Mouse (Mus musculus) megakaryocyte, embryonic 14.5 days (primary cell): ENCODE results near the gene Prkce. TPM values are rescaled to one million over a fixed set of nuclear protein-coding genes. Genes with fewer than 3 reads are reported as not detected.
A peak's percentile ranks its signal among the peaks of the same experiment; 100 is the strongest.

Experiments used
- H3K27me3 ChIP-seq: replicated peaks from 2 replicates; pipeline ENCODE3; 2012; ENCODE audit warnings: inconsistent platforms
- H3K36me3 ChIP-seq: replicated peaks from 2 replicates; pipeline ENCODE3; 2012; ENCODE audit warnings: low read length, inconsistent platforms, mixed read lengths
- H3K4me1 ChIP-seq: 2 replicates; pipeline ENCODE4 v1.6.1; 2012; ENCODE audit warnings: inconsistent platforms
- H3K4me3 ChIP-seq: replicated peaks from 2 replicates; pipeline ENCODE3; 2012; ENCODE audit warnings: moderate library complexity, mild to moderate bottlenecking, inconsistent platforms
- H3K9me3 ChIP-seq: 2 replicates; pipeline ENCODE4 v1.6.1; 2012; ENCODE audit warnings: inconsistent platforms
- FLI1 ChIP-seq: IDR thresholded peaks from 2 replicates; pipeline ENCODE4 v1.6.1; 2012; ENCODE audit warnings: low read length, inconsistent platforms, mixed read lengths
- GATA1 ChIP-seq: IDR thresholded peaks from 3 replicates; pipeline ENCODE4 v1.6.1; 2012; ENCODE audit warnings: mixed read lengths, low read length, inconsistent platforms, borderline replicate concordance
- polyA plus RNA-seq: library from polyadenylated mRNA; stranded (reverse); fragments of >175 nt; gene quantifications from 2 replicates; pipeline ENCODE4 v1.2.3, GENCODE M21; 2012; ENCODE audit warnings: low replicate concordance; ENCODE audit not compliant: insufficient read depth

Gene Prkce
- polyA plus RNA-seq, 1 experiment, result 7.3 TPM

DNA sequence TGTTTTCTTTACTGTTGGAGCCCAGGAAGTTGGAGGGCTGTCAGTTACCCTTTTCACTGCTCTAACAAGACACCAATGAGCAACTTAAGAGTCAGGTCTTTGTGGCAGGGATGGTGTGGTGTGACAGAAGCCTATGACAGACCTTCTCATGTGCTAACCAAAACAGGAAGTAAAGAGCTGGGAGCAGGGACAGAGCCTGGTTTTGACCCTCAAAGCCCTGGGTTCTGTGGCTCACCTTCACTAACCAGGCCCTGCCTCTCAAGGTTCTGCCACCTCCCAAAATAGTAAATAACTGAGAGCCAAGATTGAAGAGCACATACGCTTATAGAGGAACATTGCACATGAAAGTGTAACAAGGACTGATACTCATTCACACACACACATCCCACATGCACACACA, 268.0 kb downstream of the Prkce start:
- H3K36me3 ChIP-seq, result peaks cover 7% of the 10 kb centered on the region
- TF ChIP-seq GATA1, result no peak
- TF ChIP-seq FLI1, result no peak
- peaks cover 22% of the 10 kb centered on the region for H3K9me3 ChIP-seq
- H3K4me3 ChIP-seq, result no peak overlapping the region
- H3K27me3 ChIP-seq, result no peaks in the 10 kb centered on the region
- H3K4me1 ChIP-seq, result peaks cover 59% of the 10 kb centered on the region

DNA sequence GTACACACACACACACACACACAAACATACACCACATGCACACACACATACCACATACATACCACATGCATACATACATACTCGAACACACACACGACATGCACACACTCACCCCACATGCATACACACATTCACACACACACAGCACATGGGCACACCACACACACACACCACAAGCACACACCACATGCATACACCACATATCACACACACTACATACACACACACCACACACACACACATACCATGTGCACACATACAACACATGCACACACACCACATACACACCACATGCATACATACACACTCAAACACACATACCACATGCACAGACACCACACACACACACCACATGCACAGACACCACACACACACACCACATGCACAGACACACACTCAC, 268.4 kb downstream of the Prkce start:
- Histone ChIP-seq H3K4me3 (peak overlapping the region; percentile 72), H3K4me1 (peaks cover 56% of the 10 kb centered on the region), H3K27me3 (no peaks in the 10 kb centered on the region), H3K9me3 (peaks cover 18% of the 10 kb centered on the region), H3K36me3 (peaks cover 7% of the 10 kb centered on the region)
- TF ChIP-seq GATA1 (no peak), FLI1 (no peak)

DNA sequence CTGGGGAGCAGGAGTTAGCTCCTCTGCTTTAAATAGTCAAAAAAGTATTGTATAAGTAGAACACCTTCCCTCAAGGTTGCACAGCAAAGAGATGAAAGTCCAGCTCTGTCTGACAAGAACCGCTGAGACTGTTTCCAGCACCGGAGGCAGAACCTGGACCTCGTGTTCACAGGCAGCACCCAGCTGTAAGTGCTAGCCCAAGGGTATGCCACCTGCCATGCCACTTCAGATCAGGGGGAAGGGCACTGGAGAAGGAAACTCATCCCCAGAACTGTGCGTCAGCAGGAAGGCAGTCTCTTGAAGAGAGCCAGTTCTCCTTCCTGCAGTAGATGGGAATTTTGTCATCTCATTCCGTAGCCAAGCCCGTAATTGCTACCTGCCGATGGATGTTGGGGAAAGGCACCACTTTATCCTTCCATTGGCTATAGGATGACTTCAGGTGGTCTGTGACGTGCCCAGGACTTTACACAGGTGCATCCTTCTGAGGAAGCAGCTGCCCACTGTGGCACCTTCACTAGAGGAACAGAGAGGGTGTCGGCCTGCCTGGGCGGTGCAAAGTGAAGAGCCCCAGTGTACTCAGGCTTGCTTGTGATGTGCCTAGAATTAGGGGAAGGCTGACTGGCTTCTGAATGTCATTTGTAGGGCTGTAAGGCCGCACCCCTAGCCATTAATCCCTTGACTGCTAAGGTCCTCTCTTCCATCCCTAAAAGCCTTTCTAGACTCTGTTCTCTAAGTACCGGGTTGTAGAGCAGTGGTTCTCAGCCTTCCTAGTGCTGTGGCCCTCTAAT, 269.2 kb downstream of the Prkce start:
- TF ChIP-seq GATA1 (no peak), FLI1 (no peak)
- peak overlapping the region; percentile 89 for H3K4me3 ChIP-seq
- H3K4me1 ChIP-seq, result peaks cover 56% of the 10 kb centered on the region
- H3K36me3 ChIP-seq, result peaks cover 7% of the 10 kb centered on the region
- peaks cover 16% of the 10 kb centered on the region for H3K9me3 ChIP-seq
- H3K27me3 ChIP-seq, result no peaks in the 10 kb centered on the region

DNA sequence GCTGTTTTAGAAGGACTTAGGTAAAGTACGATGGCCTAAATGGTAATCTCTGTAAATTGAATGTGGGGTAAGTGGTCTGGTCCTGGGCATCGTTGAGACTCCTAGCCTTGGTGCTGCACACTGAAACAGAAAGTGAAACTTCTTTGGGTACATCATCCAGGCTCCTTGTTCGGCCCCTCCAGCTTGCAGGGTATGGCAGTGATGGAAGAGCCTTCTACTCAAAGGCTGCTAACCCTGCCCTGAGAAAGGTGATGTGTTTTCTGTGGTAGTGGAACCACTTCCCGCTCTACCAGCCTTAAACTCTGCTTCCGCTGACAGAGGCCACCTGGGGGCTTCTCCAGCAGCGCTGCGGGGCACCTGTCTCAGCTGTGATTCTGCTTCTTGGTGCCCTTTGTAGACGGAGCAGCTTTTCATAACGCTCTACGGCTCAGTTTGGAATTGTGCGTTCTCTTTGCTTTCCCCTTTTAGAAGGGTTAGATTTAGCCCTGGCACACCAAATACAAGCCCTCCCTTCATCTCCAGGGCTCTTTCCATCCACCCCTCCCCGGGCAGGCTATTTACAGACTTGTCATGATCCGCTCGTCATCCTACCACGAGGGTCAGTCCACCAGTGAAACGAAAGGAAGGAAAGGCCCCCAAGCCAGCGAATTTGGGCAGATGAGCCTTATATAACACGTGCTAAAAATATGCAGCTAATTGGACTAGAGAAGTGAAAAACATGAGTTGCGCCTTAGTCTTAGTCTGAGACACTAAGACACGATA, 270.1 kb downstream of the Prkce start:
- Histone ChIP-seq H3K36me3 (peaks cover 5% of the 10 kb centered on the region), H3K27me3 (no peaks in the 10 kb centered on the region), H3K9me3 (peaks cover 6% of the 10 kb centered on the region), H3K4me1 (peaks cover 56% of the 10 kb centered on the region), H3K4me3 (peak overlapping the region; percentile 89)
- no peak for TF ChIP-seq GATA1
- TF ChIP-seq FLI1, result no peak

DNA sequence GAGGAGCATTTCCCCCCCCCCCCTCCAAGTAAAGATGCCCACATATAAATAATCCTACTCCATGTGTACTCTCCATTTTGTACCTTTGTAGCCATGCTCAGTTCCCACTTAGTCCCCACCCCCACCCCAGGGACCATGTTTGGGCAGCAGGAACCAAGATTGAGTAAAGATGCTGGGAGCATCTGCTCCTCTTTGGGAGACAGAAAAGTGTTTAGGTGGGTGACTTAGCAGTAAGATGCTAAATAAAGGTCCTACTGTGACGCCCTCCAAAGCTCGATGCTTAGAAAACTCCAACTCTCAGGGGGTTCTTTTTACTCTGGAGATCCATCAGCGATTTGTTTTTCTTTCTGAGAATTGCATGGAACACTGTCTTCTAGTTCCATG, 270.7 kb downstream of the Prkce start:
- H3K27me3 ChIP-seq, result no peaks in the 10 kb centered on the region
- peaks cover 55% of the 10 kb centered on the region for H3K4me1 ChIP-seq
- no peak overlapping the region for H3K4me3 ChIP-seq
- TF ChIP-seq GATA1 (no peak), FLI1 (no peak)
- peaks cover 2% of the 10 kb centered on the region for H3K36me3 ChIP-seq
- H3K9me3 ChIP-seq, result peaks cover under 1% of the 10 kb centered on the region; the same call in 1 of the 2 replicates

DNA sequence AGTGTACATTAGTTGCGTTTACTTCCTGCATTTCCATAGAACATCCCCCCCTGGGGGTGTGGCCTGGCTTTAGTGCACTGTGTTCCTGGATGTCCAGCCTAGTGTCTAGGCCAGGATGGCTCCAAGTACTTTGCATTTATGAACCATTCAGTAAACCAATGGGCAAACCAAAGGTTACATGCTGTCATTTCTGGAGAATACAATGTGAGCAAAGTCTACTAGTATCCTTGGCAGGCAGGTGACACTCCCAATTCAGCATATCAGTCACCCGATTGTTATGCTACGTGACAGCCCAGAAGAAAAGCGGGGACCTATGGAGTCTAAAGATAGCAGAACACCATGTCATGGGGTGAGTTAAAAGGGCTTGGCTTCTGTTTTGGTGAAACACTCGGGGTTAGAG, 271.2 kb downstream of the Prkce start:
- Histone ChIP-seq H3K4me1 (peaks cover 55% of the 10 kb centered on the region), H3K4me3 (no peak overlapping the region), H3K36me3 (peaks cover 2% of the 10 kb centered on the region), H3K9me3 (no peaks in the 10 kb centered on the region), H3K27me3 (no peaks in the 10 kb centered on the region)
- TF ChIP-seq FLI1 (no peak), GATA1 (no peak)

DNA sequence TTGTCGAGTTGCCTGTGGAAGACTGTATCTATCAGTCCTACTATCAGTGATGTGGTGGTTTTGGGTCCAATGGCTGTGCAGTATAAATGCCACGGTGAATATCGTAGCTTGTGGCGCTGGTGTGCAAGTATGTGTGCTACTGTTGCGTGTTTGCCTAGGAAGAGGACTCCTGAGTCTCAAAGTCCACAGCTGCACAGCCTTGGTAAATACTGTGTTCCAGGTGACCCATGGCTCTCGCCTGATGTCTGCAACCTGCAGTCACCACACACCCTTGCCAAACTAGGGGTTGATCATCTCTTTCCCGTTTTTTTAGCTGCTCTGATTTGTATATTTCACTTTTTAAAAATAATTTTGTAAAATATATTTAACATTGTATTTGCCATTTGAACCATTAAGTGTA, 273.5 kb downstream of the Prkce start:
- Histone ChIP-seq H3K36me3 (no peaks in the 10 kb centered on the region), H3K4me1 (peaks cover 63% of the 10 kb centered on the region), H3K4me3 (no peak overlapping the region), H3K27me3 (no peaks in the 10 kb centered on the region), H3K9me3 (no peaks in the 10 kb centered on the region)
- TF ChIP-seq GATA1, result no peak
- no peak for TF ChIP-seq FLI1

DNA sequence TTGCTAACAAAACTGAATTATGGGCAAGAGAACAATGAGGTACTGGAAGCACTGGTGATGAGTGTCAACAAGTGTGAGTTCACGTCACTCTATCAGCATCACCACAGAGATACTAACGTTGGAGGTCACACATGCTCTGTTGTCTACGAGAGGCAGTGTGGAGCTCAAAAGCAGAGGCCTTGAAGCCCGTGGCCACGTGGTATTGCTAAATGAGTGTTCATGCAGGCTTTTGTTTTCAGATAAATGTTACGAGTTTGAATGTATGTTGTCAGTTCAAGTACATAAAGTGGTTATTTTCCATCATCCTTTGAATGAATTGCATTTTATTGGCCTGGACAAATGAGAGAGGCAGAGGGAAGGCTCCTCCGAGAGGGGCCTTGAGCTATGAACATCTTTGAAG, 276.3 kb downstream of the Prkce start:
- Histone ChIP-seq H3K9me3 (peaks cover 12% of the 10 kb centered on the region), H3K4me3 (no peak overlapping the region), H3K36me3 (peaks cover 6% of the 10 kb centered on the region), H3K27me3 (no peaks in the 10 kb centered on the region), H3K4me1 (peaks cover 55% of the 10 kb centered on the region)
- no peak for TF ChIP-seq GATA1
- TF ChIP-seq FLI1, result no peak

DNA sequence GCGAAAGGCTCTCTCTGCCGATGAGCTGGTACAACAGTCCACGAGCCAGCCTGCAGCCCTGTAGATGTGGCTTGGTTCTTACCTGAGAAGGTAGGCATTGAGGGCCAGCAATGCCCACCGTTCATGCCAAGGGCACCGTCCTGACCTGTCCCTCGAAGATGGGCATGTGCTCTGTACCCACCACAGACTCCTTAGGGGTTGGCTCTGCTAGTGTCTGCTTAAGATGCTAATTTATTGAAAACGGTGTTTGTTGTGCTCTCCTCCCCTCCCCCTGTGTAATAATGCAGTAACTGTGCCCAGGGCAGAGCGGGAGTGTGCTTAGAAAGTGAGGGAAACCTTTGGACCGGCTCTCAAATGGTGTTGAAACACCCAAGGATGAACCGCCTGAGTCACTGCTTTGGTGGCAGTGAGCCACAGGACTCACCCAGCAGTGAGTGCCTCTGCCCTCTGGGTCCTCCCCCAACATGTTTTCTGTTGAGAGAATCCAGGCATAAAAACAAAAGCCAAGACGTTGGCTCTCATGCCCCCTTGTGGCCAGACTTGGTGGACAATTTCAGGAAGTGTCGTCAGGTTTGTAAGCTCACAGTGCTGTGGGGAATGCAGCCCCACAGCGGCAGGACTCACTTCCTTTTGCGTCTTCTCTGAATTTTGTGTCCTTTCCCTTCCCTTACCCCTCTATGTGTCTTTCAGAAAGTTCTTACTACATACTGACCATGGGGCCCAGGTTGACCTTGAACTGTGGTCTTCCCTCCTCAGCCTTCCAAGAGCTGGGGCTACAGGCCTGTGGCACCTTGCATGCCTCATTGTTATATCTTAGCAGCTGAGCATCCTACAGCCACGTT, 277.2 kb downstream of the Prkce start:
- Histone ChIP-seq H3K36me3 (peaks cover 6% of the 10 kb centered on the region), H3K27me3 (no peaks in the 10 kb centered on the region), H3K9me3 (peaks cover 14% of the 10 kb centered on the region), H3K4me3 (peak overlapping the region; percentile 87), H3K4me1 (peaks cover 51% of the 10 kb centered on the region)
- TF ChIP-seq GATA1 (no peak), FLI1 (no peak)
